Mouse (Mus musculus) erythroblast, adult 5-6 weeks (primary cell): ENCODE measurements at regions not wholly inside any gene's neighbourhood (a gene's known extent, or its start where the extent isn't known, plus 50 kb on each side); places are given as distances from the start of the nearest gene placed in this dataset.

ENCODE experiments used
- ATAC-seq: replicated peaks from 2 replicates; pipeline ENCODE4 v1.8.0; 2016; ENCODE audit warnings: moderate number of reproducible peaks, mild to moderate bottlenecking, moderate TSS enrichment, inconsistent platforms; ENCODE audit not compliant: poor library complexity, low FRiP score, severe bottlenecking

GRCm38 (mm10) chr9:115600228-115600627, 290.0 kb upstream of the Stt3b start:
- no peak for ATAC-seq

DNA sequence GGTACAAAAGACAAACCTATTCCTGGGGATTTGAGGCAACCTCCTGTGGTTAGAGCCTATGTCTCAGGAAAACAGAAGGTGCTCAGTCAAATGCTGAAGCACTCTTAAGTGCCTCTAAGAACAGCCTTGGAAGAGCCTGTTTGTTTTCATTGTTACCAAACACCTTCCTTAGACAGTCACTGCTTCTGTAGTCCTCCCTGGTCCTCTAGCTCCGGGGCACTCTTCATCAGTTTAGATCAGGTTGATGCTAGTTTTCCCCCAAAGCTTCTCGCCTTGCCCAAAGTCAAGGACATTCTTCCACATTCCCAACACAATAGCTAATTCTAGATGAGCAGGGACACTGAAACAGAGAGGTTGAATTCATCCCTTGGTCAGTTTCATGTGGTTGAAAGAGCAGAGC, 290.6 kb upstream of the Stt3b start:
- ATAC-seq = no peak

DNA sequence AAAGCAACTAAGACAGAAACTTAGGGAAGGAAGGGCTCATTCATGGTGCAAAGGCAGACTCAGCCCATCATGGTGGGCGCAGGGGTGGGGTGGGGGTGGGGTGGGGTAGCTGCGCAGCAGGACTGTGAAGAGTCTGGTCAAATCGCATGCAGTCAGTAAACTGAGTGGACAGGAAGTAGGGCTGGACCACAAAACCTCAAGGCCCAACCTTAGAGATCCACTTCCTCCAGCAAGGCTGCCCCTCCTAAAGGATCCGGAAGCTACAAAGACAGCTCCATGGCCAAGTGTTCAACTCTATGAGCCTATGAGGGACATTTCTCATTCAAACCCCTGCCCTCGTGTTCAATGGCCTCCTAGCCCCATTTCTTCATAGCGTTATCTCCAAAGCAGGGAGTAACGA, 292.6 kb upstream of the Stt3b start:
- no peak for ATAC-seq

- ATAC-seq = no peak
These were observed 294.2 kb upstream of the Stt3b start for GRCm38 (mm10) chr9:115604450-115604849.

- no peak for ATAC-seq
These were observed 294.9 kb upstream of the Stt3b start for GRCm38 (mm10) chr9:115604968-115605682.

GRCm38 (mm10) chr9:115607961-115608360, 297.7 kb upstream of the Stt3b start:
- ATAC-seq = no peak

DNA sequence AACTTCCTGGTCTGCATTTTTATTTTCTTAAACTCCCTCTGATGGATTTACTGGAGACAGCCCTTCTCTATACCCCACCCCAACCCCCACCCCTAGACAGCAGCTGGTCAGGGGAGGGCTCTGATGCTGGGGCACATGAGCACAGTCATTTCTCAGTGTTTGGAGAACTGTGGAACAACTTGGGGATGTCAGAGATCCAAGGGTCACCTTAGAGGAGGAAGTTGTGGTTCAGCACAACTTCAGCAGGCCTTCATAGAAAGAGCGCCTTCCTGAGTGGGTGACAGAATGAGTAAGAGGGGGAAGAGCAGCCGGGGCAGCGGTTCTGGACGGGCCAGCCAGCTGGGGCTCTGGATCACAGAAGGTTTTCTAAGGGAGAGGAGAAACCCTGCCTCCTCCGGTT, 298.2 kb upstream of the Stt3b start:
- no peak for ATAC-seq

- ATAC-seq = no peak
These were observed 299.4 kb upstream of the Gadl1 start for GRCm38 (mm10) chr9:115609904-115610303.

DNA sequence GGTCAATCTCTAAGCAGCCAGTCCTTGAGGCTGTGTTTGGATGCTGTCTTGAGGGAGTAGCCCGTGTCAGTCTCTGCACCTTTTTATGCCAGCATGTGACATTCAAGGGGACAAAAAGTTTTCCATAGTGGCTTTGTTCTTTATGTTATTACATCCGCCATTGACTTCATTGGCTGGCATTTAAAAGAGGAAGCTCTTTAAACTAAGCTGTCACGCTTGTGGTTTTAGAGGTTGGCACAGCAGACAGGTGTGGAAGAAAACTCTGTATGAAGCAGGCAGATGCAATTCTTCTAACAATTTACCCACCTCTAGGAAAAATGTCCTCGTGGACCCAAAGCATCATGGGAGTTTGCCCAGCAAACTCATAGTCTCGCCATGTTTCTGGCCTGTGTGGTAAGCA, 297.5 kb upstream of the Gadl1 start:
- no peak for ATAC-seq

DNA sequence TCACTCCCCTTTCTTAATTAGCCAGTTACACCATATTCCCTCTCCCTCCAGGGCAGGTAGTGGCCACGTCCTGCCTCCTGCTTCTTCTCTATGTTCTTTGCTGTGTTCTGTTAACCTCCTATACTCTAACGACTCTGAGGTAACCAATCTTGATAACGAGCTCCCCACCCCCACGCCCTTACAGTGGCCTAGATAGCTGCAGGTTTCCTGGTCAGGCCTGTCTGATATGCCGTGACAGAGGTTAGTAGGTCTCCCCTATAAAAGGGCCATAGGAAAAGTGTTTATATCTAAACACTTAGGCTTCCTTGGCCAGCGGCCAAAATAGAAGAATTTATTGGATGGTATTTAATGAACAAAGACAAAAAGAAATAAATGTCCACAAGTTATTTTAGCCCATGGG, 296.3 kb upstream of the Gadl1 start:
- no peak for ATAC-seq

DNA sequence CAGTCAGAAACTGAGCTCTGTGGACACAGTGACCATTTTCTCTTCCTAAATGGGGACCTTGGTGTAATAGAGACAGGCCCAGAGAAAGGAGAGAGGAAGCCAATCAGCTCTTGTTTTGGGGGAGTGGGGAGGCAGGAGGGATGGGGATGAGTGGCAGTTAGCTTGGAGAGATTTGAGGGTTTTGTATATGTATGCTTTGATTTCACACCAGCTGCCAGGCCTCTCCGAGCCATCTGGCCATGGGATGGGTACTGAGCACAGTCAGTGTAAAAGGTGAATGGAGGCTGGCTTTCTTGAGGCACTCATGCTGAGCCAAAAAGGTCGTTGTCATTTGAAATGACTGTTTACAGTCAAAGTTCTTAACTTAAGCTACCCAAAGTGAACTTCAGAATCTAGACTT, 295.2 kb upstream of the Gadl1 start:
- ATAC-seq = no peak

DNA sequence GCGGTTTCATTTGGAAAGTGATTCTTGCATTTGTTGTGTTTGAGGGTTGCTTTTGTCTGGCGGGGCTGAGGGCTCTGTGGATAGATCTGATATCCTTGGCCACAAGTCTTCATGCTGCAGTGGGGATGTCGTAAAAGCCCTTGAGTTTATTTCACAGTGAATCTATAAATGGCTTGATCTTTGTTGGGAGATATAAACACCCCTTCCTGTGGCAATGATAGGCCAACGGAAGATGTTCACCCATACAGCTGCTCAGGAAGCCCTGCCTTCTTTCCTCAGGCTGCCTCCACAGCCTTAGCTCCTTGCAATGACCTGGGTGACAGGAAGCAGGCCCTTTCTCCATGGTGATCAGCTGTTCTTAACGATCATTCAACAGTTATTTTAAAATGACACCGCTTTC, 291.3 kb upstream of the Gadl1 start:
- no peak for ATAC-seq

DNA sequence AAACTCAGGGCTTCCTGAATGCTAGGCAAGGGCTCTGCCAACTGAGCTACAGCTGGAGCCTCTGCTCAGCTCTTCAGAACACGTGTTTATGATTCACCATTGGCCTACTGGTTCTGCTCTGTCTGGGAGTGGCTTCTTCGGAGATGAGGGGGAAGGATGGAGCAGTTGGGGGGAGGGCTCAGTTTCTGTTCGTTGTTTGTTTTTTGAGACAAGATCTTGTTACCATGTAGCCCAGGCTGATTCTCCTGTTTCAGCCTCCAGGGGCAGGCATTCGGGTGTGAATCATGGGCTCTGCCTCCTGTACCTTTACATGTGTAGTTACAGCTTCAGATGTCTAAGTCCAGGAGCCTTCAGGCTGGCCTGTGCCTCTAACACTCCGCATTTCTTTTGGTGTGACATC, 285.3 kb upstream of the Gadl1 start:
- ATAC-seq = no peak

GRCm38 (mm10) chr9:115624721-115625496, 284.3 kb upstream of the Gadl1 start:
- no peak for ATAC-seq

GRCm38 (mm10) chr9:115627551-115627950, 281.7 kb upstream of the Gadl1 start:
- no peak for ATAC-seq

DNA sequence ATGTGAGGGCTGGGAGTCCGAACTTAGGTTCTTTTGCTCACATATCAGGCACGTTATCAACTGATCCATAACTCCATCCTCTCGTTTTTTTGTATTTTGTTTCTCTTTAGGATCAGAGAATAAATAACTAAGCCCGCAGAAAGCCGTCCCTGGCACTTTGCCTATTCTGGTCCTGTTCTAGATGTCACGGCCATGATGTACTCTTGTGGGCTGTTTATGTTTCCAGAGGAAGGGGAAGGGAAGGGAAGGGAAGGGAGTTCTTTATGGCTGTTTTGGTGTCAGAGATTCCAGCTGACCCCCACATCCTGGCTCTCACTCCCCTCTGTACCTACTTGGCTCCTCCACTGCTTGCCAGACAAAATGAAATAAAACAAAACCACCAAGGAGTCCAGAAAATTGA, 272.1 kb upstream of the Gadl1 start:
- no peak for ATAC-seq

GRCm38 (mm10) chr9:115640781-115641180, 268.5 kb upstream of the Gadl1 start:
- ATAC-seq = no peak

- no peak for ATAC-seq
These were observed 267.2 kb upstream of the Gadl1 start for GRCm38 (mm10) chr9:115642032-115642431.

- no peak for ATAC-seq
These were observed 264.3 kb upstream of the Gadl1 start for GRCm38 (mm10) chr9:115644953-115645352.

GRCm38 (mm10) chr9:115646226-115646625, 263.0 kb upstream of the Gadl1 start:
- ATAC-seq = no peak

DNA sequence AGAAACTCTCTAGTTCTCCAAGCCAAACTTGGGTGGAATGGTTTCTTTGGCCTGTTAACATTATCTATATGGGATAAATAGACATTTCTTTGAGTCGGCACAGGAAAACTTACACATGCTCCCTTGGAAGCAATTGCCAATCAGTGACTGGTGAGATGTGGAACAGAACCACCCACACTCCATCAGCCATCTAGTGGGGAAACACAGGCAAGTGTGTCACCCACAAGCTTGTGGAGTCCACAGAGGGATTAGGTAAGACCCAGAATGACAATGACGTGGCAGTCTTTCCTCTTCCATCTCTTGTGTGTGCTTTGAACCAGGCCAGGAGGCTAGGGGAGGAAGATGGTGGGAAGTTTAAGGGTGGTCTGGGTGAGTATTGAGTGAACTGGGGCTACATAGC, 257.5 kb upstream of the Gadl1 start:
- no peak for ATAC-seq

GRCm38 (mm10) chr9:115653116-115653515, 256.1 kb upstream of the Gadl1 start:
- ATAC-seq = no peak
